Mouse (Mus musculus) liver, embryonic 16.5 days (tissue): ENCODE data around the gene Best1. TPM values are rescaled to one million over a fixed set of nuclear protein-coding genes. Genes with fewer than 3 reads are reported as not detected.
A peak's percentile ranks its signal among the peaks of the same experiment; 100 is the strongest.

ENCODE experiments used
- ATAC-seq: fragments of 200-750 bp; cut with Nextera tagmentation; 2 replicates; pipeline ENCODE4 v1.8.0; 2017; ENCODE audit warnings: low read depth, mild to moderate bottlenecking, moderate number of reproducible peaks, moderate library complexity
- H3K27ac ChIP-seq: fragments of 300-500 bp; sonication (generic); 2 replicates; pipeline ENCODE4 v1.5.1; 2014; ENCODE audit warnings: mild to moderate bottlenecking, low read length
- H3K27me3 ChIP-seq: fragments of 300-500 bp; sonication (generic); 2 replicates; pipeline ENCODE4 v1.6.1; 2014; ENCODE audit warnings: low read depth, low read length, mixed read lengths; ENCODE audit not compliant: control insufficient read depth, insufficient read depth
- H3K36me3 ChIP-seq: fragments of 300-500 bp; sonication (generic); 2 replicates; pipeline ENCODE4 v1.6.1; 2014; ENCODE audit warnings: mild to moderate bottlenecking; ENCODE audit not compliant: control insufficient read depth, insufficient read depth
- H3K4me1 ChIP-seq: fragments of 300-500 bp; sonication (generic); 2 replicates; pipeline ENCODE4 v1.6.1; 2014; ENCODE audit warnings: low read depth, low read length, mixed read lengths; ENCODE audit not compliant: control insufficient read depth
- H3K4me2 ChIP-seq: fragments of 300-500 bp; sonication (generic); 2 replicates; pipeline ENCODE4 v1.6.1; 2014; ENCODE audit warnings: low read depth, low read length, mixed read lengths
- H3K4me3 ChIP-seq: fragments of 300-500 bp; sonication (generic); 2 replicates; pipeline ENCODE4 v1.5.1; 2014; ENCODE audit warnings: low read depth, mild to moderate bottlenecking, low read length
- H3K9ac ChIP-seq: fragments of 300-500 bp; sonication (generic); 2 replicates; pipeline ENCODE4 v1.6.1; 2014; ENCODE audit warnings: low read depth, low read length
- H3K9me3 ChIP-seq: fragments of 300-500 bp; sonication (generic); replicated peaks from 2 replicates; pipeline ENCODE4 v1.6.1; 2016; ENCODE audit warnings: low read length; ENCODE audit not compliant: control insufficient read depth
- WGBS: fragments of 180-500 bp; shearing (Covaris S2); extraction: QIAGEN DNeasy Blood & Tissue Kit; methylation state at CpG from one replicate; pipeline ENCODE4 v1.1.7; 2014; ENCODE audit not compliant: insufficient replicate concordance; 5-methylcytosine and 5-hydroxymethylcytosine counted together
- polyA plus RNA-seq: library from polyadenylated mRNA; unstranded; fragments of >200 nt; fragmentation: Nextera tagmentation; extraction: Ambion mirVana; gene quantifications from 2 replicates; pipeline ENCODE4 v1.2.1, GENCODE M21; 2015

The Best1 gene
- polyA plus RNA-seq, 1 experiment from 2014 or later: 0.13 TPM

DNA sequence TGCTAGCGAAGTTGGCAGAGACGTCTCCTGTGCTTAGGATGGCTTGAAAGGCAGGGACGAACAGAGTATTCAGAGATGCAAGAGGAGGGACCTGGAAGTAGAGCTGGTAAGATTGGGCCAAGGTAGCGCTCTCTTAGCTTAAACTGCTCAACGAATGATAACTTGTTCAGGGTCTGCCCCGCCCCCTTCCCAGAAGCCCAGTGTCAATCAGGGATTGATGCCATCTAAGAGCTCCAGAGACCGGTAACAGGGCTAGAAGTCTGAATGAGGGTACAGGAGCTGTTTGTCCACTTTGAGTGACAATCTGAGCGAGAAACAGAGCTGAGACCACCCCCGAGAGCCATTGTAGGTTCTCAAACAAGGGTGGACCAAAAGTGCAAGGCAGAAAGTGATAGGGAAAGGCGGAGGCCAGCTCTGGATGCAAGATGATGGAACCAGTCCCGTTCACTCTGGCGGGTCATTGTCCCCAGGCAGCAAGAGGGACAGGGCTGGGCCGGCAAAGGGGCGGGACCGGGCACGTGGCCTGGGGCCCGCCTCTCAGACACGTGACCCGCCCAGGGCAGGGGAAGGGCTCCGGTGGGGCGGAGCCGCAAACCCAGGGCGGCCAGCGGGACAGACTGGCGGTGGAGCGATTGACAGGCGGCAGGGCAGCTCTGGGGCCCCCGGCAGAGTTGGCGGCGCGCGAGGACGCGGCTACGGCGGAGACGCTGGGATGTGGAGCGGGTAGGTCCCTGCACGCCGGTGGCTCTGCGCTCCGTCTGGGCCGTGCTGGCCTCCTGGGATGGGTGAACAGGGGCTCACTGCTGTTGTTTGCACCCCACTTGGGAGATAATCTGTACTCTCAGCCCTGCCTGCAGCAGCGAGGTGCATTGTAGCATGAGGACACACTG lies 16.4 kb upstream of the Best1 start:
- WGBS: 6% methylated on average over 44 of the region's 44 CpGs
- Histone ChIP-seq H3K9ac (peak overlapping the region; percentile 94), H3K36me3 (peaks cover 37% of the 10 kb centered on the region), H3K27ac (peak overlapping the region; percentile 98), H3K4me2 (peak overlapping the region; percentile 96), H3K4me3 (peak overlapping the region; percentile 80), H3K9me3 (no peaks in the 10 kb centered on the region), H3K27me3 (no peaks in the 10 kb centered on the region), H3K4me1 (peaks cover 66% of the 10 kb centered on the region)
- peak; percentile 84 for ATAC-seq

DNA sequence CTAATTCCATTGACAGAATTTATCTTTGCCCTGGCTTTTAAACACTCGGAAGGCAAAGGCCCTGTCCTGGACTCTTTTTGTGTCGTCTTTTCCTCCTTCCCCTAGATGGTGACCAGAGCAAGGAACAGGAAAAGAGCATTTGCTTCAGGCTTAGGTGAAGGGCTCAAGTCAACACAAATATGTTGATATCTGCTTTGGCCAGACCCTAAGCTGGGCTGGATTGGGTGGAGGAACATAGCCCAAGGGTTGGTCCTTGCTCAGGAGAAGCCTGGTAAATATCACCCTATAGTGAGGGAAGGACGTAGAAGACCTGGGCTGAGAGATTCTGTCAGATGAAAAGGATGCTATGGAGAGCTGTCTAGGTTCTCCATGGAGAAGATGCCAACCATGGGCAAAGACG lies 14.7 kb upstream of the Best1 start:
- Histone ChIP-seq H3K9ac (peak overlapping the region; percentile 94), H3K4me3 (peak overlapping the region; percentile 80), H3K9me3 (no peaks in the 10 kb centered on the region), H3K4me1 (peaks cover 56% of the 10 kb centered on the region), H3K36me3 (peaks cover 23% of the 10 kb centered on the region), H3K27me3 (no peaks in the 10 kb centered on the region), H3K4me2 (peak overlapping the region; percentile 96), H3K27ac (peak overlapping the region; percentile 98)
- peak; percentile 45 for ATAC-seq
- 45% methylated on average over 4 of the region's 4 CpGs for WGBS

DNA sequence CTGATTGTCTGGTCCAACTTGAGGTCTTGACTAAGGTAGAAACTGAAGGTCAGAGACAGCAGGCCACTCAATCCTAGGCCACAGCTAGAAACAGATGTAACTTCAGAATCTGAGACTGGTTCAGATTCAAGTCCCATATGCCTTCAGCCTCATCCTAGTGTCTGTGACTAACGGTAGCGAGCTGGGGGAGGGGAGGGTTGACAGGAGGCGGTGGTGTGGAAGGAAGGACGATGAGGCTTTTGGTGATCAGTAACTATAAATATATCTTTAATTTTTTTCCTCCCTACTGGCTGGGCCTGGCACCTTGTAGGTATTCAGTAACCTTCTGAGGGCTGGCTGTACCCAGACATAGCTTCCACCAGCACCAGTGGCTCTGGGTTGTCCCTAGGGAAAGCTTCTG lies 14.0 kb upstream of the Best1 start:
- H3K4me3 ChIP-seq: peak overlapping the region; percentile 80
- no peaks in the 10 kb centered on the region for H3K9me3 ChIP-seq
- H3K36me3 ChIP-seq: peaks cover 19% of the 10 kb centered on the region
- H3K4me1 ChIP-seq: peaks cover 52% of the 10 kb centered on the region
- peak overlapping the region; percentile 94 for H3K9ac ChIP-seq
- no peaks in the 10 kb centered on the region for H3K27me3 ChIP-seq
- H3K27ac ChIP-seq: peak overlapping the region; percentile 98
- H3K4me2 ChIP-seq: peak overlapping the region; percentile 96
- WGBS: 24% methylated on average over 4 of the region's 4 CpGs
- ATAC-seq: no peak

- Histone ChIP-seq H3K9me3 (no peaks in the 10 kb centered on the region), H3K36me3 (peaks cover 16% of the 10 kb centered on the region), H3K4me3 (peak overlapping the region; percentile 80), H3K4me1 (peaks cover 51% of the 10 kb centered on the region), H3K9ac (peak overlapping the region; percentile 94), H3K27ac (peak overlapping the region; percentile 98), H3K27me3 (no peaks in the 10 kb centered on the region), H3K4me2 (peak overlapping the region; percentile 96)
- ATAC-seq: peak; percentile 77
- WGBS: 22% methylated on average over 13 of the region's 13 CpGs
Measured at GRCm38 (mm10) chr19:10014824-10015223, 13.4 kb upstream of the Best1 start.

GRCm38 (mm10) chr19:10013913-10014312 lies 12.5 kb upstream of the Best1 start:
- no peaks in the 10 kb centered on the region for H3K27me3 ChIP-seq
- H3K9me3 ChIP-seq: no peaks in the 10 kb centered on the region
- ATAC-seq: peak; percentile 38
- peak overlapping the region; percentile 65 for H3K4me2 ChIP-seq
- peak overlapping the region; percentile 80 for H3K4me3 ChIP-seq
- H3K9ac ChIP-seq: peak overlapping the region; percentile 94
- H3K36me3 ChIP-seq: peaks cover 7% of the 10 kb centered on the region
- 12% methylated on average over 5 of the region's 5 CpGs for WGBS
- H3K4me1 ChIP-seq: peaks cover 42% of the 10 kb centered on the region
- peak overlapping the region; percentile 98 for H3K27ac ChIP-seq

- peak overlapping the region; percentile 94 for H3K9ac ChIP-seq
- H3K4me2 ChIP-seq: peak overlapping the region; percentile 65
- H3K4me1 ChIP-seq: peaks cover 37% of the 10 kb centered on the region
- peaks cover 2% of the 10 kb centered on the region; the same call in 1 of the 2 replicates for H3K36me3 ChIP-seq
- ATAC-seq: no peak
- 48% methylated on average over 3 of the region's 3 CpGs for WGBS
- H3K27ac ChIP-seq: peak overlapping the region; percentile 98
- peak overlapping the region; percentile 80; the same call in 1 of the 2 replicates for H3K4me3 ChIP-seq
- no peaks in the 10 kb centered on the region for H3K27me3 ChIP-seq
- no peaks in the 10 kb centered on the region for H3K9me3 ChIP-seq
Measured at GRCm38 (mm10) chr19:10013348-10013747, 11.9 kb upstream of the Best1 start.

GRCm38 (mm10) chr19:10012827-10013278 lies 11.4 kb upstream of the Best1 start:
- peak overlapping the region; percentile 94 for H3K9ac ChIP-seq
- H3K4me2 ChIP-seq: peak overlapping the region; percentile 65
- no peaks in the 10 kb centered on the region for H3K36me3 ChIP-seq
- ATAC-seq: no peak
- no peak overlapping the region for H3K4me3 ChIP-seq
- 60% methylated on average over 6 of the region's 6 CpGs for WGBS
- H3K27me3 ChIP-seq: no peaks in the 10 kb centered on the region
- H3K4me1 ChIP-seq: peaks cover 35% of the 10 kb centered on the region
- peak overlapping the region; percentile 98 for H3K27ac ChIP-seq
- no peaks in the 10 kb centered on the region for H3K9me3 ChIP-seq

DNA sequence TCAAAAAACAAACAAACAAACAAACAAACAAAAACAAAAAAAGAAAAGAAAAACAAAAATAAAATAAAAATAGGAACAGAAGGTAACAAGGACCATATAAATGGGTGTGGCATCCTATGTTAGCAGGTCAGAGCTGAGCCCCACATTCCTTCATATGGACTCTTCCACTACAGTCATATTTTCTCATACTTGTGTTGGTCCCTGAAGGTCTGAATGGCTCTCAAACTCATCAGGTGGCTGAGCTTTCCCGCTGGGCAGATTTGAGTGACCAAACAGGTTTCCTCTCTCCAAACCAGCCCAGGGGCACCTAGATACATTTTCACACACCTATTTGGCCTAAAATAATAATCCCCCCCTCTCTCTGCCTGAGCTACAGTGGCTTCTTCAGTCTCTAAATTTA lies 10.0 kb upstream of the Best1 start:
- H3K9me3 ChIP-seq: no peaks in the 10 kb centered on the region
- H3K27ac ChIP-seq: no peak overlapping the region
- H3K27me3 ChIP-seq: no peaks in the 10 kb centered on the region
- H3K4me3 ChIP-seq: no peak overlapping the region
- ATAC-seq: no peak
- H3K9ac ChIP-seq: no peak overlapping the region
- H3K36me3 ChIP-seq: no peaks in the 10 kb centered on the region
- H3K4me2 ChIP-seq: no peak overlapping the region
- 56% methylated on average over 1 of the region's 1 CpGs for WGBS
- peaks cover 27% of the 10 kb centered on the region for H3K4me1 ChIP-seq

DNA sequence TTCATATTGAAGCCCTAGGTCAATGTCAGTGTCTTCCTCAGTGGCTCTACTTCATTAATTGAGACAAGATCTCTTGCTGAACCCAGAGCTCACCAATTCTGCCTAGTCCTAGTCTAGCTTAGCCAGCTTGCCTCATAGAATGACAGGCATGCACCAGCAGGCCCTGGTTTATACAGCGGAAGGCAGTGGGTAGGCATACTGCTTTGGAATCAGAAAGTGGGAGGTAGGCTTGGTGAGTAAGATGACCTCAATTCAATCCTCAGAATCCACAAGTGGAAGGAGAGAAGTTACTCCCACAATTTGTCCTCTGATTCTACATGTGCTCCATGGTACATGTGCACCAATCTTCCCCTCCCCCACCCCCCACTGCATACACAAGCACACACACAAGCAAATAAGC lies 2.3 kb upstream of the Best1 start:
- no peaks in the 10 kb centered on the region for H3K27me3 ChIP-seq

More for the DNA sequence above, 2.3 kb upstream of the Best1 start:
- Histone ChIP-seq H3K9ac (no peak overlapping the region), H3K27ac (no peak overlapping the region), H3K9me3 (no peaks in the 10 kb centered on the region; the same call in 1 of the 2 replicates), H3K4me2 (no peak overlapping the region), H3K4me3 (no peak overlapping the region), H3K4me1 (peaks cover 2% of the 10 kb centered on the region; the same call in 1 of the 2 replicates), H3K36me3 (no peaks in the 10 kb centered on the region)
- WGBS: 84% methylated on average over 1 of the region's 1 CpGs
- ATAC-seq: no peak
